Mouse (Mus musculus): ENCODE measurements around the gene Fam149b.

Fam149b gene

DNA sequence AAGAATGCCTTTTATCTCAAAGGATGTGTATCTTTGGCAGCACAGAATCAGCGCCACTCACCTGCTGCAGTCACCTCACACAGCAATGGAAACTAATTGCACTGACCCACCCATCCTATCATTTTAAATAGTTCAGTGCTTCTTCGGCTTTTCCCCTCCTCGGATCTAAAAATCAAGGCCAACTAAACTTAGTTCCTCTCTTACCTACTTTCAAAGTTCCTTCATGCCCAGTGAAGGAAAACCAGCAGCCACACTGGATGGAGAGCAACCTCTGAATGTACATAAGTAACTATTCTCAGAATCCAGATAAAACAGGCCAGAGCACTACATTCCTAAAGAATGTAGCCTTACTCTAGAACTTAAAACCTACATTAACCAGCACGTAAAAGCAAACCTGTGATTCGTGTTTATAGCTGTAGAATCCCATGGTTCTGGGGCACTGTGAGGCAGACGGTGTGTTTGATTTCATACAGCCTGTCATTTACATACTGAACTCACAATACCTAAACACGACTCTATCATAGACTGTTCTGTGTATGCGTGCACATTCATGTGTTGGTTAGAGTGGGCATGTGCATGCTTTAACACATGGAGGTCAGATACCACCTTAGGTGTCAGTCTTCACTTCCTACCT is 41.6 kb downstream of the Fam149b start:
- in situ Hi-C loops (cut with MboI, MseI): loop anchor here (5.0 kb wide), 1 partner anchor 42 kb away; the partner anchor contains the start of genes Ecd and Fam149b

DNA sequence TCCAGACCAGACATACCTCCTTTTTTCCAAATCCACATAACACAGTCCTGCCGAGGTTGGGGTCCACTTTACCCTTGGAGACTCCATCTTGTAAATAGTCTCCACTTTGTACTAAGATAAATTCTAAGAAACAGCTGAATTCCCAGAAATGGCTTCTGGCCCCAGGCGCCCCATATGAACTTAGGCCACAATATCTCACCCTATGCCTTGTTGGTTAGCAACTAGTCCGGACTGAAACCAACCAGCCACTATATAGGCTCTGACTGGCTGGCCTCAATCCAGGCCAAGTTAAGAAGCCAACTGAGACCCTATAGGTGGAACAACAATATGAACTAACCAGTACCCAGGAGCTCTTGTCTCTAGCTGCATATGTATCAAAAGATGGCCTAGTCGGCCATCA is 44.4 kb downstream of the Fam149b start:
- in situ Hi-C loops (cut with MboI, MseI): no loop called here

DNA sequence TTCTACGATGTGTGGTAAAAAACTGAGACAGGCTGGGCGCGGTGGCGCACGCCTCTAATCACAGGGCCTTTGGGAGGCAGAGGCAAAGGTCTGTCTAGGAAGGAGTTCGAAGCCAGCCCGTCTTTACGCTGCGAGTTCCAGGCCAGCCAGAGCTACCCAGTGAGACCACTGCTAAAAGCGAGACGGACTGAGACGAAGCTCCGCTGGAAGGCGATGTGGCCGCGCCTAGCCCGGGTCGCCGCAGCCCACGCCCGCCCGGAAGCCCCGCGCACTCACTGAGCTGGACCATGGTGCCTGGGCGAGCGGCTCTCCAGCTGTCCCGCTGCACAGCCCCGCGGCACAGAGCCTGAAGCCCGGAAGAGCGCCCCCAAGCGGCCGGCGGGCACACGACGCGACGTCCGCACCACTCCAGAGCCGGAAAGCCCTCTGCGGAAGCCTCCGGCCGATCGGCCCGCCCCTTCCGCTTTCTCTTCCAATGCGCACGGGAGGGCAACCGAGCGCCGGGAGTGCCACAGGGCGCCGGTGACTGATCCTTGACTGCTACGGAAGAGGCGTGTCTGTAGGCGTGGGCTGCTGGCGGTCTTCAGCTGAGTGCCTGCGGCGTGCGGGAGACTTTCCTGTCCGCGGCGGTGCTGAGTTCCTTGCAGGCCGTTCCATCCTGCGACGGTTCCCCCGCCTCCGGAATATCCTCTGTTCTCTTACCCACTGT is 45.4 kb downstream of the Fam149b start, which contains the start of gene Mrps16:
Gene Mrps16, minus strand, starts transcription at position 430 of the 709 bp plus-strand sequence.
- in situ Hi-C loops (cut with MboI, MseI): no loop called here

DNA sequence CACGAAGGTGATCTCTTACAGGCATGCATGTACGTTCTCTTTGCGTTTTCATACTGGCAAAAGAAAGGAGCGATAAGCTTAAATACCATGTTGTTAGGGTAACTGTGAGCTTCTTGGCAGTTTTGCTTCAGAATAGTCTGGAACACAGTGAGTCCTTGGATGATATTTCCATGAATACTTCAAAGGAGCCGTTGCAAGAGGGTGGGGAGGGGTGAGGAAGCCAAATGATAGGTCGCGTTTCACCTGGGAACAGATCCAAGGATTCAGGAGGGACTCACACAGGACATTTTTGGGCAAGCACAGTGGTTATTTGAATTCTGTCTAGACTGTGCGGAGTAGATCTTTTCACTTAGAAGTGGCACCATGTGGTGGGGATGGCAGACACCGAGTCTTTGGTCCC is 49.3 kb downstream of the Fam149b start:
- in situ Hi-C loops (cut with MboI, MseI): no loop called here

DNA sequence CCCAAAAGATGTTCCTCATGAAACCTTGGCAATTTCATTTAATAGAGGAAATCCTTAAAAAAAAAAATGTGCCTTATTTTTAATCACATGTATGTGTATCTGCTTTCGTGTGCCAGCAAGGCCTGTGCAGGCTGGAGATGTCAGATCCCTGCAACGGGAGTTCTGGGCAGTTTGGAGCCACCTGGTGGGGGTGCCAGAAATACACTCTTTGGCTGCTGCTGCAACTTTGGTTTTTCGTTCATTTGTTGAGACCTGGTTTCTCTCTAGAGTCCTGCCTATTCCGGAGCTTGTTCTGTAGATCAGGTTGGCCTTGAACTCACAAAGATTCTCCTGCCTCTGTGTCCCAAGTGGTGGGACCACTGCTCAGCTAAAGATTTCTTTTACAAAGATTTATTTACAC is 50.9 kb downstream of the Fam149b start:
- in situ Hi-C loops (cut with MboI, MseI): no loop called here

DNA sequence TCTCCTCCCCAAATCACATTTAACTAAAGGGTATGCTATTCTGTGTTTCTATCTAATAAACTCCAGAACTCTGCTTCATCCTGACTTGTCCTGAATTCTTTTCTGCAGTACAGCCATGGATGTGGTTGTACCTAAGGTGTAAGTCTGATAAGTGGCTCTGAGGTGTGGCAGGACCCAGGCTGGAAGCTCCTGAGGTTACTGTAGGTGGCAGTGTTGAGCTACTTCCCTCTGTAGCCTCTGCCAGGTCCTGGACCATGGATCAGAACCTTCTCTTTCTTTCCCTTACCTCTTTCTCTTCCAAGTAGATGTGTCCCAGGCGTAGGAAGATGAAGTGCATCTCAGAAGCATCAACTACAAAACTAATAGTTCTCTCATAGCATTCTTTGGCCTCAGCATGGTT is 52.1 kb downstream of the Fam149b start:
- in situ Hi-C loops (cut with MboI, MseI): no loop called here

DNA sequence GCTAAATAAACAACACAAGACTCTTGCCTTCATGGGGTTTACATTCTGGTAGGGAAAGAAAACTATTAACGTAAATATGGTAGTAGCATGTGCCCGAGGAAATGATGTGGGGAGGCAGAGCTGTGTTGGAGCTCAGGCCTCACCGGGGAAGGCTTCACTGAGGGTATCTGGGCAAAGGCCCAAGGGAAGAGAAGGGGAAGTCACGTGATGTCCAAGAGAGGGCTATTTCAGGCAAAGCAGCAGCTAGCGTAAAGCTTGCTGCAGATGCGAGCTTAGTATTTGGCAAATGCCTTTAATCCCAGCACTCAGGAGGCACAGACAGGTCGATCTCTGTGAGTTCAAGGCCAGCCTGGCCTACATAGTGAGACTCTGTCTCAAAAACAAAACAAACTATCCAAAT is 74.3 kb downstream of the Fam149b start:
- in situ Hi-C loops (cut with MboI, MseI): no loop called here

DNA sequence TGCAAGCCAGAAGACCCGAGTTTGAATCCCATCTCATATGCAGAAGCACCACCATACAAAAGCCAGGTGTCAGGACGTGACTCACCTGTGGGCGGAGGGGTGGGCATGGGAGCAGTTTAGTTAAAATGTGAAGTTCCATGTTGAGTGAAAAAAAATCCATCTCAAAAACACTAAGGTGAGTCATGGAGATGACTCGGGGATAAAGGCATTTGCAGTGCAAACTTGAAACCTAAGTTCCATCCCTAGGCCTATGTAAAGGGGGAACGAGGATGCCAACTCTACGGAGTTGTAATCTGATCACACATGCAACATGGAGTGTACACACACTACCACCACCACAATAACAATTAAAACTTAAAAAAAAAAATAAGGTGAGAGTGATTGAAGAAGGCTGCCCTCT is 75.1 kb downstream of the Fam149b start:
- in situ Hi-C loops (cut with MboI, MseI): no loop called here

DNA sequence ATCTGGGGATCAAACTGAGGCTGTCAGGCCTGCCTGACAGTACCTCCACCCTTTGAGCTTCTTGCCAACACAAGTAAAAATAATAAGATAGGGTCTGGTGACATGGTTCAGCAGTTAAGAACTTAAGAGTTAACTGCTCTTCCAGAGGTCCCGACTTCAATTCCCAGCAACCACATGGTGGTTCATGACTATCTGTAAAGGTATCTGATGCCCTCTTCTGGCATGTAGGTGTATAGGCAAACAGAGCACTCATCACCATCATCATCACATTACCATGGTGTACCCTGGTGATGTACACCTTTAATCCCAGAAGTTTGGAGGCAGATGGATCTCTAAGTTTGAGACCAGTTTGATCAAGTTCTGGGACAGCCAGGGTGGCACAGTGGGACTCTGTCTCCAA is 80.6 kb downstream of the Fam149b start:
- in situ Hi-C loops (cut with MboI, MseI): no loop called here

DNA sequence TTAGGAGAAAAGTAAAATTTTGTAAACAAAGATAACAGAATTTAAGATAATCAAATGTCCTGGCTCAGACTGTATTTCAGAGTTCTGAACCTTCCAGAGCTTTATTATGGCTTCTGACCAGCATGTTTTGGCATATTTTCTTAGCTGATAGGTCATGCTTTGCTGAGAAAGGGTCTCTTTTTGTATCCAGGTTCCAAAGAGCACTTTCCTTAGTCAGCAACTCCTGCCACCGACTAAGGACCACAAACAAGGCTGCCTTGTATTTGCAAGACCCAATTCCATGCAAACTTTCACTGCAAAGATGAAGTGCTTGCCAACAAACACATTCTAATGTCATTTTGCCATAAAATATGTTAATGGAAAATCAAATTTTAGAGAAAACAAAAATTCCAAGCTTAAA is 81.9 kb downstream of the Fam149b start:
- in situ Hi-C loops (cut with MboI, MseI): no loop called here

DNA sequence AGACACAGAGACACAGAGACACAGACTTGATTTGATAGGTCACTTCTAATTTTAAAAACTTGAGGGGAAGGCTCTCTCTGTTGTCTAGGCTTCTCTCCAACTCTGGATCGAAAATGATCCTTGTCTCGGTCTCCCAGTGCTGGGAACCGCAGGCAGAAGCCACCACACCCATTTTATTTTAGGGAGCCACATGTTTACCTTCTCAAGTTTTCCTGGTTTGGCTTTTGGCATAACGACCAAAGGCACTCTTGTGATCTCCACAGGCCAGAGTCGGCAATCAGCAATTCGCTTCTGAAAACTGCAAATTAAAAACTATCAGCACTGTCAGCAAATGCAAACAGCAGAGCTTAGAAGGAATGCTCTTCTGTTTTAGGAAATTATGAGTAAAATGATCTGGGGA is 83.8 kb downstream of the Fam149b start:
- in situ Hi-C loops (cut with MboI, MseI): no loop called here

DNA sequence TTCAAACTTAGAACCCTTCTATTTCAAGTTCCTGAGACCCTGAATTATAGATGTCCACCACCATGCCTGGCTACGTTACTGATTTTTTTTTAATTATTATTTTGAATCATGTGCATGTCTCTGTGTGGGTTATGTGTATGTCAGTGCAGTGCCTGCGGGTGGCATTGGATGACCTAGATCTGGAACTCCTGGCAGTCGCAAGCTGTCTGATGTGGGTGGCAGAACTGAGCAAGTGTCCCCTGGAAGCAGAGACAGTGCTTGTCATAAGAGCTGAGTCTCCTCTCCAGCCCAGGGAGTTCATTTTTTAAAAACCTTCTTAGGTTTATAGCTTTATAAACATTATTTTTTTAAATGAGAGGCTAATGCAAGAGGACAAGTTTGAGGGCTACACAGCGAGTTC is 84.5 kb downstream of the Fam149b start:
- in situ Hi-C loops (cut with MboI, MseI): no loop called here
